22 mouse cellular contexts compared by ENCODE assay signal in the genomic region with DNA sequence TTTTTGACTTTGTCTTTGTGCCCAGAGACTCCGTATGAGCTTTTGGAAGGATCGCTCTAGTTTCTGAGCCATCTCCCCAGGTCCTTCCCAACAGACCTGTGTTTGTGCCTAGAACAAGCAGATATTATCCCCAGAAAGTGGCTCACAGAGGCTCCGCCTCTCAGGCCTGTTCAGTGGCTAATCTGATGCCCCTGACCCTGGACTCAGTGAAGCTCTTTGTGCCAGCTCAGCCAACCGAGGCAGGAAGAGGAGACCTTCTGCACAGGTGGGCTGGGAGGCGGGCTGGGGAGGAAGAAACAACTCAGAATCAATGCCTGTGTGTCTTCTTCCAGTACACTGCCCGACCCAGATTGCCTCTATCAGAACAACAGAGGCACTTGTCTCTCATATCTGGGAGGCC.
A peak's percentile ranks its signal among the peaks of the same experiment; 100 is the strongest.
DNase-seq lines count a peak whose midpoint lies in the region; ATAC-seq lines count a peak whose summit lies in the region.
"Had no signal": no experiment of that assay in that cellular context is flagged by ENCODE, and none has a peak within 500 bp of the region (broad histone marks: within the 10 kb centered on the region; RNA-seq: fewer than 3 reads in every experiment).

No protein-coding gene starts in this region.

- 69% methylated on average over 6 of the region's 6 CpGs for WGBS in hindbrain, embryonic 10.5 days
- 80% methylated on average over 6 of the region's 6 CpGs for WGBS in hindbrain, embryonic 13.5 days
- 59% methylated on average over 6 of the region's 6 CpGs for WGBS in kidney, embryonic 15.5 days
- 63% methylated on average over 6 of the region's 6 CpGs for WGBS in embryonic facial prominence, embryonic 10.5 days

- H3K27me3 ChIP-seq in hindbrain, embryonic 10.5 days (ENCODE audit: insufficient read depth, poor library complexity, severe bottlenecking) = no peaks in the 10 kb centered on the region
- H3K27me3 ChIP-seq in hindbrain, embryonic 13.5 days = no peaks in the 10 kb centered on the region
- H3K27me3 ChIP-seq in kidney, embryonic 15.5 days = no peaks in the 10 kb centered on the region
- H3K27me3 ChIP-seq in embryonic facial prominence, embryonic 10.5 days (replicated peaks; ENCODE audit: low read depth, poor library complexity, severe bottlenecking) = no peaks in the 10 kb centered on the region
- H3K27me3 ChIP-seq: embryonic facial prominence, embryonic 13.5 days; embryonic facial prominence, embryonic 15.5 days; forebrain, embryonic 12.5 days had no signal

- no peak overlapping the region for H3K9ac ChIP-seq in hindbrain, embryonic 13.5 days
- H3K9ac ChIP-seq in kidney, embryonic 15.5 days = no peak overlapping the region
- H3K9ac ChIP-seq: embryonic facial prominence, embryonic 13.5 days; embryonic facial prominence, embryonic 15.5 days; forebrain, embryonic 12.5 days had no signal

- no peak overlapping the region for H3K4me2 ChIP-seq in hindbrain, embryonic 13.5 days
- no peak overlapping the region for H3K4me2 ChIP-seq in kidney, embryonic 15.5 days
- H3K4me2 ChIP-seq: embryonic facial prominence, embryonic 13.5 days; embryonic facial prominence, embryonic 15.5 days; forebrain, embryonic 12.5 days had no signal

- H3K4me1 ChIP-seq in hindbrain, embryonic 10.5 days (replicated peaks) = peaks cover 4% of the 10 kb centered on the region; the same call in 1 of the 2 replicates
- peaks cover 6% of the 10 kb centered on the region; the same call in 1 of the 2 replicates for H3K4me1 ChIP-seq in hindbrain, embryonic 13.5 days (replicated peaks)
- H3K4me1 ChIP-seq in kidney, embryonic 15.5 days = 0 out of 2 replicates have a peak, but pooled peaks cover 3% of the 10 kb centered on the region
- peaks cover 3% of the 10 kb centered on the region; the same call in 1 of the 2 replicates for H3K4me1 ChIP-seq in embryonic facial prominence, embryonic 10.5 days
- H3K4me1 ChIP-seq: embryonic facial prominence, embryonic 13.5 days; embryonic facial prominence, embryonic 15.5 days had no signal

- no peaks in the 10 kb centered on the region for H3K9me3 ChIP-seq in hindbrain, embryonic 10.5 days
- no peaks in the 10 kb centered on the region for H3K9me3 ChIP-seq in hindbrain, embryonic 13.5 days
- H3K9me3 ChIP-seq in kidney, embryonic 15.5 days (replicated peaks) = no peaks in the 10 kb centered on the region
- H3K9me3 ChIP-seq in embryonic facial prominence, embryonic 10.5 days = no peaks in the 10 kb centered on the region
- H3K9me3 ChIP-seq: embryonic facial prominence, embryonic 13.5 days; embryonic facial prominence, embryonic 15.5 days; forebrain, embryonic 12.5 days had no signal

- H3K4me3 ChIP-seq in hindbrain, embryonic 10.5 days = no peak overlapping the region
- no peak overlapping the region for H3K4me3 ChIP-seq in hindbrain, embryonic 13.5 days
- no peak overlapping the region for H3K4me3 ChIP-seq in kidney, embryonic 15.5 days (replicated peaks)
- H3K4me3 ChIP-seq in embryonic facial prominence, embryonic 10.5 days = no peak overlapping the region
- H3K4me3 ChIP-seq: embryonic facial prominence, embryonic 13.5 days; embryonic facial prominence, embryonic 15.5 days; erythroblast, embryonic 14.5 days; forebrain, embryonic 12.5 days had no signal

- H3K27ac ChIP-seq in hindbrain, embryonic 10.5 days = no peak overlapping the region
- H3K27ac ChIP-seq in hindbrain, embryonic 13.5 days = no peak overlapping the region
- H3K27ac ChIP-seq in kidney, embryonic 15.5 days = peak overlapping the region; percentile 58; the same call in 1 of the 2 replicates
- H3K27ac ChIP-seq in embryonic facial prominence, embryonic 10.5 days (replicated peaks) = no peak overlapping the region
- H3K27ac ChIP-seq: embryonic facial prominence, embryonic 13.5 days; embryonic facial prominence, embryonic 15.5 days; forebrain, embryonic 12.5 days had no signal

- ATAC-seq in hindbrain, embryonic 13.5 days (ENCODE audit: low FRiP score) = no peak
- peak; percentile 78 for ATAC-seq in kidney, embryonic 15.5 days (replicated peaks; ENCODE audit: low FRiP score)
- no peak for ATAC-seq in cerebellum, adult (ENCODE audit: insufficient number of reproducible peaks, low FRiP score, low TSS enrichment)
- ATAC-seq: forebrain, embryonic 14.5 days; forebrain, embryonic 16.5 days had no signal

- no peaks in the 10 kb centered on the region for H3K36me3 ChIP-seq in hindbrain, embryonic 10.5 days
- H3K36me3 ChIP-seq in hindbrain, embryonic 13.5 days = no peaks in the 10 kb centered on the region
- no peaks in the 10 kb centered on the region for H3K36me3 ChIP-seq in kidney, embryonic 15.5 days
- H3K36me3 ChIP-seq in embryonic facial prominence, embryonic 10.5 days (replicated peaks) = no peaks in the 10 kb centered on the region
- H3K36me3 ChIP-seq: embryonic facial prominence, embryonic 13.5 days; embryonic facial prominence, embryonic 15.5 days; forebrain, embryonic 12.5 days had no signal

- DNase-seq in hindbrain, embryonic 10.5 days (ENCODE audit: low spot score) = peak; percentile 19
- no peak for DNase-seq in kidney, postnatal 10 days
- peak; percentile 10 for DNase-seq in embryonic facial prominence, embryonic 10.5 days (ENCODE audit: low spot score)
- peak; percentile 9 for DNase-seq in retina, embryonic 14.5 days (ENCODE audit: low spot score)
- DNase-seq in cerebellum, adult 9-10 months = no peak
- DNase-seq: adrenal gland, adult 2 months; adrenal gland, postnatal 10 days; adrenal gland, postnatal 25 days; cerebellum, adult 11 months; cerebellum, adult 18-20 months; cerebellum, adult 8-10 months; cerebellum, postnatal 10 days; cerebellum, postnatal 25 days had no signal

Comparison
In these comparisons a context has a peak if more than half of its experiments do, and no peak if none do; other contexts are left out.
1. DNase-seq: peak in hindbrain, embryonic 10.5 days (single experiment), embryonic facial prominence, embryonic 10.5 days (single experiment) and retina, embryonic 14.5 days (single experiment); none in kidney, postnatal 10 days (single experiment) and cerebellum, adult 9-10 months (single experiment).